Mouse (Mus musculus): ENCODE measurements around the gene Dnaja2. TPM values are rescaled to one million over a fixed set of nuclear protein-coding genes. Genes with fewer than 3 reads are reported as not detected.

The Dnaja2 gene
- polyA plus RNA-seq, 1 experiment from 2014 or later = 149 TPM

DNA sequence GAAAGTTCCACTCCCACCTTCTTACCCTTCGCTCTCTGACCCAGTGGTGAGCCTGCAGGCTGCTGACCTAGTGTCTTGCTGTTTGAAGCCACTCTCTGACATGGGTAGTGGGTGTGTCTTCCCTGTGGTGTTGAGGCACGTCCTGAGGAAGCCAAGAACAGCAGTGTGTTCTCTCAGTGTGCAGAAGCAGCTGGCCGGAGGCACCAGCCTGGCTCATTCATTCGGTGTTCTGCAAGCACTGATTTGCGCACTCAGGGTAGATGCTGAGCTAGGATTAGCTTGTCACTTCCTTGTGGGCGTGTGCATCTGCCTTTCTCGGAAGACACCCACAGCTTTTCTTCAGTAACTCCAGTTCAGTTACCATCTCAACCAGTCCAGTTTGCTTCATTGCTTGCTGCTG is 39.8 kb downstream of the Dnaja2 start:
- Histone ChIP-seq H3K4me3 (ENCODE audit: low read length) (no peak overlapping the region), H3K27me3 (ENCODE audit: control insufficient read depth, insufficient read depth, low read depth, low read length) (no peaks in the 10 kb centered on the region), H3K4me1 (replicated peaks; ENCODE audit: control insufficient read depth, insufficient read depth, low read length) (no peaks in the 10 kb centered on the region), H3K9me3 (ENCODE audit: control insufficient read depth, low read length) (no peaks in the 10 kb centered on the region), H3K4me2 (ENCODE audit: low read depth, low read length) (no peak overlapping the region), H3K27ac (ENCODE audit: low read length) (no peak overlapping the region), H3K9ac (ENCODE audit: low read length) (no peak overlapping the region), H3K36me3 (ENCODE audit: control insufficient read depth, insufficient read depth, low read length) (peaks cover 6% of the 10 kb centered on the region; the same call in 1 of the 2 replicates)
- no peak for ATAC-seq (ENCODE audit: low read depth)
- 73% methylated on average over 7 of the region's 7 CpGs for WGBS

DNA sequence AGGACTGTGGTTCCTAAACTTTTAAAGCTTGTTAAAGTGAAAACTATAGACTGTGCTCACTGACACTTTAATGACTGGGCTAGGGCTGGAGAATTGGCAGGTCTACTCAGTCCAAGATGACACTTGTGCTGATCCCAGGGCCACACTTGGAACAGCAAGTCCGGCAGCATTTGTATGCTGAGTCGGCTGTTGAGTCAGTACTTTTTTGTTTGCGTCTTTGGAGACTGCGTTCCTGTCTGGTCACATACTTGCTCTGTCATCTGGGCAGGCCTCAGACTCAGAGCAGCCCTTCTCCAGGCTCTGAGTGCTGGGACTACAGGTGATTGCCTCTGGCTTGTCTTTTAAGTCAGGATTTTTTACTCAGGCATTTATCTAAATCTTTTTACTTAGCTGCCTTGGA is 41.9 kb downstream of the Dnaja2 start:
- H3K9ac ChIP-seq (ENCODE audit: low read length) = no peak overlapping the region
- no peaks in the 10 kb centered on the region for H3K27me3 ChIP-seq (ENCODE audit: control insufficient read depth, insufficient read depth, low read depth, low read length)
- ATAC-seq (ENCODE audit: low read depth) = no peak
- no peaks in the 10 kb centered on the region for H3K4me1 ChIP-seq (replicated peaks; ENCODE audit: control insufficient read depth, insufficient read depth, low read length)
- no peak overlapping the region for H3K4me2 ChIP-seq (ENCODE audit: low read depth, low read length)
- H3K9me3 ChIP-seq (ENCODE audit: control insufficient read depth, low read length) = no peaks in the 10 kb centered on the region
- no peak overlapping the region for H3K4me3 ChIP-seq (ENCODE audit: low read length)
- no peak overlapping the region for H3K27ac ChIP-seq (ENCODE audit: low read length)
- no peaks in the 10 kb centered on the region for H3K36me3 ChIP-seq (ENCODE audit: control insufficient read depth, insufficient read depth, low read length)
- 82% methylated on average over 4 of the region's 4 CpGs for WGBS

DNA sequence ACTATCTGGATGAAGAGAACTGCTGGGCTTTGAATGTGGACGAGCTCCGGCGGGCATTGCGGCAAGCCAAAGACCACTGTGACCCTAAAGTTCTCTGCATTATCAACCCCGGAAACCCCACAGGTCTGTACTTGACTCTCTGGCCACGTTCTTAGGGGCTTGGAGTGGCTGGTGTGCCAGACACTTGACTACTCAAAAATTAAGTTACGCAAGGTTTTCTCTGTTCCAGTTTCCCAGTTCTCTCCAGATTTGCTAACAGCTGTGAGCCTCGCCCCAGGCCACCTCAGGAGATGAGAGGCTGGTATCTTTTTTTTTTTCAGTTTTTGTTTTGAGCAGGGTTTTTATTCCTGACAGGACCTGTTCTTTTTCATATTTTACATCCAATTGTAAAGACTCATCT is 42.9 kb downstream of the Dnaja2 start:
- H3K9me3 ChIP-seq (ENCODE audit: control insufficient read depth, low read length) = no peaks in the 10 kb centered on the region
- no peak overlapping the region for H3K27ac ChIP-seq (ENCODE audit: low read length)
- no peaks in the 10 kb centered on the region for H3K4me1 ChIP-seq (replicated peaks; ENCODE audit: control insufficient read depth, insufficient read depth, low read length)
- no peak for ATAC-seq (ENCODE audit: low read depth)
- H3K9ac ChIP-seq (ENCODE audit: low read length) = no peak overlapping the region
- no peak overlapping the region for H3K4me3 ChIP-seq (ENCODE audit: low read length)
- WGBS = 83% methylated on average over 8 of the region's 8 CpGs
- H3K36me3 ChIP-seq (ENCODE audit: control insufficient read depth, insufficient read depth, low read length) = no peaks in the 10 kb centered on the region; the same call in 1 of the 2 replicates
- H3K4me2 ChIP-seq (ENCODE audit: low read depth, low read length) = no peak overlapping the region
- H3K27me3 ChIP-seq (ENCODE audit: control insufficient read depth, insufficient read depth, low read depth, low read length) = no peaks in the 10 kb centered on the region

DNA sequence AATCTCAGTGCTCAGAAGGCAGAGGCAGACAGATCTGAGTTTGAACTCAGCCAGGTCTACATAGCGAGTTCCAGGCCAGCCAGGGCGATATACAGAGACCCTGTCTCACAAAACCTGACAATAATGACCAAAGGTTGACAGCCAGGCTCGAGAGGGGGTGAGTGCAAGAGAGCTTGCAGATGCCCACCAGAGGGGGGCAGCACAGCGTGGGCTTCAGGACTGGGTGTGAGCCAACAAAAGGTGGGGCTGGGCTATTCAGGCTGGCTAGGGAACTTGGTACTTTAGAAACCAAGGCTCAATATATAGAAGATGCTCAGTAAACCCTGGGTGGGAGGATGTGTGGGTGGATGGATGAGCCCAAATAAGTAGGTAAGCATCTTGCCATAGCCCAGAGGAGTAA is 46.5 kb downstream of the Dnaja2 start:
- H3K4me1 ChIP-seq (replicated peaks; ENCODE audit: control insufficient read depth, insufficient read depth, low read length) = no peaks in the 10 kb centered on the region
- H3K9me3 ChIP-seq (ENCODE audit: control insufficient read depth, low read length) = no peaks in the 10 kb centered on the region
- H3K4me2 ChIP-seq (ENCODE audit: low read depth, low read length) = no peak overlapping the region
- WGBS = 84% methylated on average over 4 of the region's 4 CpGs
- H3K27me3 ChIP-seq (ENCODE audit: control insufficient read depth, insufficient read depth, low read depth, low read length) = no peaks in the 10 kb centered on the region
- H3K4me3 ChIP-seq (ENCODE audit: low read length) = no peak overlapping the region
- H3K36me3 ChIP-seq (ENCODE audit: control insufficient read depth, insufficient read depth, low read length) = peaks cover 4% of the 10 kb centered on the region
- no peak for ATAC-seq (ENCODE audit: low read depth)
- no peak overlapping the region for H3K27ac ChIP-seq (ENCODE audit: low read length)
- H3K9ac ChIP-seq (ENCODE audit: low read length) = no peak overlapping the region

DNA sequence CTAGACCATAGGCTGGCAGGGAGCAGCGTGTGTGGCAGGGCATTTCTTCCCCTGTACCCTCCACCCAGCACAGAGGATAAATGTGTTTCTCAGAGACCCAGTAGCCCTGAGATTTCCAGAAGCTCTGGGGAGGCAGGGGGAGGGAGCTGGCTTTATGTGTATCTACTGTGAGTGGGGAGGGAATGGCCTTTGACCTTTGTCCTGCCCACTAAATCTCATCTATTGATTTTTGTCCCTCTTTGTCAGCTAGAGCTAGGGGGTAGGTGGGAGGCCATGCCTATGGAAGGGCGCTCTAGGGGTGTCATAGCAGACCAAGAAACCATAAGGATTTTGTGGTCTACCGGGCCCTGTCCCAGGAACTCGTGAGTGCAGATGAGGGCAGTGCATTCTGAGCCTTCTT is 48.5 kb downstream of the Dnaja2 start:
- Histone ChIP-seq H3K4me3 (ENCODE audit: low read length) (no peak overlapping the region), H3K4me2 (ENCODE audit: low read depth, low read length) (no peak overlapping the region), H3K9me3 (ENCODE audit: control insufficient read depth, low read length) (no peaks in the 10 kb centered on the region), H3K4me1 (replicated peaks; ENCODE audit: control insufficient read depth, insufficient read depth, low read length) (no peaks in the 10 kb centered on the region), H3K9ac (ENCODE audit: low read length) (no peak overlapping the region), H3K27me3 (ENCODE audit: control insufficient read depth, insufficient read depth, low read depth, low read length) (no peaks in the 10 kb centered on the region), H3K36me3 (ENCODE audit: control insufficient read depth, insufficient read depth, low read length) (peaks cover 4% of the 10 kb centered on the region), H3K27ac (ENCODE audit: low read length) (no peak overlapping the region)
- 84% methylated on average over 4 of the region's 4 CpGs for WGBS
- ATAC-seq (ENCODE audit: low read depth) = no peak

DNA sequence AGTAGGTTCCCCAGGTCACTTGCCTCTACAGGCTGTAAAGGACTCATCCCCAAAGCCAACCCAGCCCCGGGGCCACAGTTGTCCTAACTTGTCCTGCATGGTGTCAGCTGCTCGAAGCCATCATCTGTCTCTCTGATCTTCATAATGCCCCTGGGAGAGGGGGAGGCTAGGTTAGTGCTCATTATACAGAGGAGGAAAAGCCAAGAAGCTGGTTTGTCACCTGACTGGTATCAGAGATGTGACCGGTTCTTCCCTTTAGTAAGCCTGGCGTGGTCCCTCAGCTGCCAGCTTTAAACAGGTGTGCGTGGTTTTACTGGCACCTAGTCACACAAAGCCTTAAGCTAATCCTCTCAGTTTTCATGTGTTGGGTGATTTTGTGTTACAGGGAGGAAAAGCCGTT is 50.4 kb downstream of the Dnaja2 start:
- no peak overlapping the region for H3K4me2 ChIP-seq (ENCODE audit: low read depth, low read length)
- no peaks in the 10 kb centered on the region for H3K9me3 ChIP-seq (ENCODE audit: control insufficient read depth, low read length)
- 90% methylated on average over 6 of the region's 6 CpGs for WGBS
- no peaks in the 10 kb centered on the region for H3K27me3 ChIP-seq (ENCODE audit: control insufficient read depth, insufficient read depth, low read depth, low read length)
- H3K4me3 ChIP-seq (ENCODE audit: low read length) = no peak overlapping the region
- no peak for ATAC-seq (ENCODE audit: low read depth)
- H3K9ac ChIP-seq (ENCODE audit: low read length) = no peak overlapping the region
- H3K36me3 ChIP-seq (ENCODE audit: control insufficient read depth, insufficient read depth, low read length) = peaks cover 4% of the 10 kb centered on the region
- H3K4me1 ChIP-seq (replicated peaks; ENCODE audit: control insufficient read depth, insufficient read depth, low read length) = peaks cover 7% of the 10 kb centered on the region
- no peak overlapping the region for H3K27ac ChIP-seq (ENCODE audit: low read length)

DNA sequence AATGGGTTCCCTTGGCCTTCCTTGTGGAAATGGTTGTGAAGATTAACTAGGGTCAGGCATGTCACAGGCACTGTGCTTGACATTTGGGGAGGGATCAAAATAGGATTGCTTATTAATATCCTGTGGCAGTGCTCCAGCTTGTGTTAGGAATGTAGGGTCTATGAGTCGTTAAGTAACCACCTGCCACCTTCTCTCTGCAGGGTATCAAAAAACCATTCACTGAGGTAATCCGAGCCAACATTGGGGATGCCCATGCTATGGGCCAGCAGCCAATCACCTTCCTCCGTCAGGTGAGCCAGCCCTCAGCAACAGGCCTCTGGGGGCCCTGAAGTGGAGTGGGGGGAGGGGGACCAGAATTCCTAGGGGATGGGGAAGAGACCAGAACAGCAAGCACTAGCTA is 52.1 kb downstream of the Dnaja2 start:
- Histone ChIP-seq H3K27me3 (ENCODE audit: control insufficient read depth, insufficient read depth, low read depth, low read length) (no peaks in the 10 kb centered on the region), H3K4me1 (replicated peaks; ENCODE audit: control insufficient read depth, insufficient read depth, low read length) (peaks cover 12% of the 10 kb centered on the region), H3K4me3 (ENCODE audit: low read length) (no peak overlapping the region), H3K9ac (ENCODE audit: low read length) (no peak overlapping the region), H3K4me2 (ENCODE audit: low read depth, low read length) (no peak overlapping the region), H3K27ac (ENCODE audit: low read length) (no peak overlapping the region), H3K9me3 (ENCODE audit: control insufficient read depth, low read length) (no peaks in the 10 kb centered on the region), H3K36me3 (ENCODE audit: control insufficient read depth, insufficient read depth, low read length) (peaks cover 4% of the 10 kb centered on the region)
- ATAC-seq (ENCODE audit: low read depth) = no peak
- 50% methylated on average over 3 of the region's 3 CpGs for WGBS

DNA sequence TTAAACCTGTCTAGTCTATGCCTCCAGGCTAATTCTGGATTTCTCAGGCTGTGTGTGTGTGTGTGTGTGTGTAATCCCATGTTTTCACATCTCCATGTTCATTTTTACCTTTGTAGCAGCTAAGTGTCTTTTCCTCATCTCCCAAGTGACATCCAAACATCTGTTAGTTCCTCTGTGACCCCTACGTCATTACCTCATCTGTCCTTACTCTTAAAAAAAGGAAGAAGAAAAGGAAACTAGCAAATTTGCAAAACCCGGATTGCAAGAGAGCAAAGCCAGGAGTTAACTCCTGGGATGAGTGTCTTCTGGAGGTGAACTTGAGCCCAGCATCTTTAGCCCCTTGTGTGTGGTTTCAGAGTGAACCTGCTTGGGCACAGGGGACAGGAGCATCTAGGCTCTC is 52.8 kb downstream of the Dnaja2 start:
- 61% methylated on average over 2 of the region's 2 CpGs for WGBS
- no peak for ATAC-seq (ENCODE audit: low read depth)
- Histone ChIP-seq H3K9ac (ENCODE audit: low read length) (no peak overlapping the region), H3K36me3 (ENCODE audit: control insufficient read depth, insufficient read depth, low read length) (peaks cover 4% of the 10 kb centered on the region; the same call in 1 of the 2 replicates), H3K4me3 (ENCODE audit: low read length) (no peak overlapping the region), H3K4me2 (ENCODE audit: low read depth, low read length) (no peak overlapping the region), H3K9me3 (ENCODE audit: control insufficient read depth, low read length) (no peaks in the 10 kb centered on the region), H3K27ac (ENCODE audit: low read length) (no peak overlapping the region), H3K4me1 (replicated peaks; ENCODE audit: control insufficient read depth, insufficient read depth, low read length) (peaks cover 12% of the 10 kb centered on the region), H3K27me3 (ENCODE audit: control insufficient read depth, insufficient read depth, low read depth, low read length) (no peaks in the 10 kb centered on the region)

DNA sequence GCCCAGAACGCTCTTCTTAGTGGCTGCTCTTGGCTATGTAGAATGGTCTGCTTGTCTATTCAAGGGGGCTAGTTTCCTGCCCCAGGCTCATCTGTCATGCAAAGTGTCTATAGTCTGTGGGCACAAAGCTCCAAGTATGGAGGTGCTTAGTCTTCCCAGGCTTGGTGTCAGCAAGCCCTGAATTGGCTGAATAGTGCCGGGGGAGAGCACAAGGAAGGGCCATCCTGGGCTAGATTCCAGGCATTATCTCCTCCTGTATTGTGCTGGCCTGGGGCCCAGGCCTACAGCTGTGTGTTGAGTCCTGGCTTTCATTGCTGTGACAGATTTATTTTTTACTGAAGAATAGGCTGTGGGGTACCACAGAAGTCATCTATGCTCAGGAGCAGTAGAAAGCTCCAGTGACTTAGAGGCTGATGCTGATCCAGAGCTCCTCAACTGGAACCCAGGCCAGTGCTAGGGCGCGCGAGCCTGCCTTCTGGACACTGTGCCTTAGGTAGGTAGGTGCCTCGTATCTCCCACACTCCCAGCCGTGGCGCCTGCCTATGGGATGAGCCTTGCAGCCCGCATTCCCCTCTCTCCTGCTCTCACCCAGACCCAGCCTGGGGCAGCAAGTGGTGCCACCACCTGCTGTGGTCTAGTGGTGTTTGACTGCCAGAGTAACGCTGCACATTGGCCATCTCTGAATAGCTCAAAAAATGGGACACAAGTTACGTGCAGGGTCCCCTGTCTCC is 54.0 kb downstream of the Dnaja2 start:
- Histone ChIP-seq H3K27me3 (ENCODE audit: control insufficient read depth, insufficient read depth, low read depth, low read length) (no peaks in the 10 kb centered on the region), H3K4me3 (ENCODE audit: low read length) (no peak overlapping the region), H3K4me1 (replicated peaks; ENCODE audit: control insufficient read depth, insufficient read depth, low read length) (peaks cover 12% of the 10 kb centered on the region), H3K9me3 (ENCODE audit: control insufficient read depth, low read length) (no peaks in the 10 kb centered on the region), H3K4me2 (ENCODE audit: low read depth, low read length) (no peak overlapping the region), H3K9ac (ENCODE audit: low read length) (no peak overlapping the region), H3K27ac (ENCODE audit: low read length) (0 out of 2 replicates have a peak overlapping the region, but pooled peaks have one; percentile 12), H3K36me3 (ENCODE audit: control insufficient read depth, insufficient read depth, low read length) (peaks cover 4% of the 10 kb centered on the region; the same call in 1 of the 2 replicates)
- 70% methylated on average over 11 of the region's 11 CpGs for WGBS
- peak; percentile 76 for ATAC-seq (ENCODE audit: low read depth)
